ENCODE assay signal across 8 mouse cellular contexts in the genomic region with DNA sequence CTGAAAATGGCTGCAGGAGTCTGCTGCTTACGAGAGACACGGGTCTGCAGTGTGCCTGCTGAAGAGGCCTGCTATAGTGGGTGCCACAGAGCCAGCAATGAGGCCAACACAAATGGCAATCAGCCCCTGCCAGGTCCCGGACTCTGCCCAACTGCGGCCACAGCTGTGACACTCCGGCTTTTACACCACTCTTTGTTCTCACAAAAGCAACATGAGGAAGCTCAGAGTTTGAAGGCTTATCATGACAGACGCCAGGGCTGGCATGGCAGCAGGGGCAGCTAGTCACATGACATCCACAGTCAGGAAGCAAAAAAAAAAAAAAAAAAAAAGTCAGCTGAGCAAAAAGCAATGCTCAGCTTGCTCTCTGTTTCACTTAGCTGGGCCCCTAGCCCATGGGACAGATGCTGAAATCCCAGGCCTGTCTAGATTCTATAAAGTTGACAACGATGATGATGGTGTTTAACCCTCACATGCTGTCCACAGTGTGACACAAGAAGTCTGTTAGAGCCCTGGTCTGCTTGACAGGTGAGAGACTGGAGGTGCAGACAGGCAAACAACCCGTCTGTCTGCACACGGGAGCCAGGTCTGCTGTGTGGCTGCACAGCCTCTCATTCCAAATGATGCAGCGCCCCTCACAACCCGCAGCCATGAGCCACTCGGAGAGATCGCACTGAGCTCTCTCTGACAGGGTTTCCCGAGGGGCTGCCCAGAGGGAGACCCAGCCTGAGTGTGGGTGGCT.
A peak's percentile ranks its signal among the peaks of the same experiment; 100 is the strongest.
DNase-seq lines count a peak whose midpoint lies in the region; ATAC-seq and TF ChIP-seq lines count a peak whose summit lies in the region.

No protein-coding gene starts in this region.

- H3K4me2 ChIP-seq in heart, postnatal 0 days (ENCODE audit: low read depth, low read length) = no peak overlapping the region

- no peaks in the 10 kb centered on the region for H3K36me3 ChIP-seq in heart, postnatal 0 days (replicated peaks; ENCODE audit: control insufficient read depth, insufficient read depth, low read length)

- H3K9ac ChIP-seq in heart, postnatal 0 days (replicated peaks; ENCODE audit: low read depth, low read length) = no peak overlapping the region

- peak; percentile 81 for ATAC-seq in heart, postnatal 0 days (ENCODE audit: insufficient read depth, low read depth)

- H3K4me1 ChIP-seq in heart, postnatal 0 days (ENCODE audit: control insufficient read depth, insufficient read depth) = no peaks in the 10 kb centered on the region

- peak; percentile 71 to 79 for DNase-seq in cerebellum, postnatal 10 days
- no peak for DNase-seq in cerebellum, postnatal 36 days
- DNase-seq in left cerebral cortex, postnatal 4 days = peak; percentile 77
- DNase-seq in left cerebral cortex, adult 11 months (ENCODE audit: low spot score) = no peak
- DNase-seq in heart, postnatal 0 days (ENCODE audit: low spot score) = peak; percentile 36
- peak; percentile 52 for DNase-seq in retina, postnatal 1 day
- no peak for DNase-seq in kidney, postnatal 25 days
- no peak for DNase-seq in urinary bladder, postnatal 25 days (ENCODE audit: low spot score)

- no peak for TF ChIP-seq EP300 in heart, postnatal 0 days (IDR thresholded peaks at IDR 0.05; ENCODE audit: low read depth)

- no peaks in the 10 kb centered on the region for H3K9me3 ChIP-seq in heart, postnatal 0 days (replicated peaks; ENCODE audit: control insufficient read depth, low read length)

- WGBS in heart, postnatal 0 days = 46% methylated on average over 14 of the region's 14 CpGs

- TF ChIP-seq CTCF in heart, postnatal 0 days (IDR thresholded peaks at IDR 0.05; ENCODE audit: low read depth) = no peak

- H3K27me3 ChIP-seq in heart, postnatal 0 days (ENCODE audit: control insufficient read depth, insufficient read depth, low read length) = no peaks in the 10 kb centered on the region

- intact Hi-C loops in left cerebral cortex, postnatal 4 days (cut with DNase I) = no loop called here

- H3K27ac ChIP-seq in heart, postnatal 0 days (ENCODE audit: low read depth) = peak overlapping the region; percentile 59; the same call in 1 of the 2 replicates

- H3K4me3 ChIP-seq in heart, postnatal 0 days (ENCODE audit: low read depth, low read length) = no peak overlapping the region

Comparison
In these comparisons a context has a peak if more than half of its experiments do, and no peak if none do; other contexts are left out.
1. DNase-seq: peak in cerebellum, postnatal 10 days (2 of 2), left cerebral cortex, postnatal 4 days (single experiment), heart, postnatal 0 days (single experiment) and retina, postnatal 1 day (single experiment); none in cerebellum, postnatal 36 days (0 of 2), left cerebral cortex, adult 11 months (single experiment), kidney, postnatal 25 days (0 of 2) and urinary bladder, postnatal 25 days (single experiment).